Mouse (Mus musculus) forebrain, postnatal 0 days (tissue): Measurements from ENCODE around the gene Resf1. TPM values are rescaled to one million over a fixed set of nuclear protein-coding genes. Genes with fewer than 3 reads are reported as not detected.

Source experiments
- ATAC-seq: fragments of 200-750 bp; cut with Nextera tagmentation; 2 replicates; pipeline ENCODE4 v1.8.0; 2017; ENCODE audit warnings: mild to moderate bottlenecking, moderate library complexity
- DNase-seq: peaks from one replicate; pipeline ENCODE4 v3.0.0-alpha.2; 2015
- H3K27ac ChIP-seq: fragments of 300-500 bp; sonication (generic); 2 replicates; pipeline ENCODE4 v1.5.1; 2014; ENCODE audit warnings: low read depth, mild to moderate bottlenecking, antibody characterized with exemption, low read length, moderate library complexity, mixed read lengths
- H3K27me3 ChIP-seq: fragments of 300-500 bp; sonication (generic); 2 replicates; pipeline ENCODE4 v1.6.1; 2014; ENCODE audit warnings: mild to moderate bottlenecking, low read length, mixed read lengths; ENCODE audit not compliant: insufficient read depth
- H3K36me3 ChIP-seq: fragments of 300-500 bp; sonication (generic); 2 replicates; pipeline ENCODE4 v1.6.1; 2014; ENCODE audit warnings: mild to moderate bottlenecking, moderate library complexity; ENCODE audit not compliant: insufficient read depth
- H3K4me1 ChIP-seq: fragments of 300-500 bp; sonication (generic); 2 replicates; pipeline ENCODE4 v1.6.1; 2014; ENCODE audit warnings: antibody characterized with exemption; ENCODE audit not compliant: insufficient read depth
- H3K4me2 ChIP-seq: fragments of 300-500 bp; sonication (generic); 2 replicates; pipeline ENCODE4 v1.6.1; 2014; ENCODE audit warnings: low read depth, mild to moderate bottlenecking, moderate library complexity
- H3K4me3 ChIP-seq: fragments of 300-500 bp; sonication (generic); 2 replicates; pipeline ENCODE4 v1.5.1; 2014; ENCODE audit warnings: low read depth, low read length, mixed read lengths
- H3K9ac ChIP-seq: fragments of 300-500 bp; sonication (generic); 2 replicates; pipeline ENCODE4 v1.6.1; 2014; ENCODE audit warnings: mild to moderate bottlenecking
- H3K9me3 ChIP-seq: fragments of 300-500 bp; sonication (generic); 2 replicates; pipeline ENCODE4 v1.6.1; 2016; ENCODE audit warnings: low read length
- CTCF ChIP-seq: sonication (generic); IDR thresholded peaks from 2 replicates; pipeline ENCODE4 v1.5.1; 2016; ENCODE audit warnings: antibody characterized with exemption, control low read depth, low read depth
- WGBS: fragments of 180-500 bp; shearing (Covaris S2); extraction: QIAGEN DNeasy Blood & Tissue Kit; methylation state at CpG from one replicate; pipeline ENCODE4 v1.1.7; 2014; 5-methylcytosine and 5-hydroxymethylcytosine counted together
- polyA plus RNA-seq: library from polyadenylated mRNA; unstranded; fragments of >200 nt; fragmentation: Nextera tagmentation; extraction: Ambion mirVana; gene quantifications from 2 replicates; pipeline ENCODE4 v1.2.1, GENCODE M21; 2015
- total RNA-seq: library from RNA; depleted of rRNA; stranded (reverse); fragments of >200 nt; gene quantifications from 2 replicates; pipeline ENCODE4 v1.2.3, GENCODE M21; 2014

Gene Resf1
- total and polyA plus RNA-seq, 2 experiments from 2014 or later: 24.0 to 32.8 TPM

DNA sequence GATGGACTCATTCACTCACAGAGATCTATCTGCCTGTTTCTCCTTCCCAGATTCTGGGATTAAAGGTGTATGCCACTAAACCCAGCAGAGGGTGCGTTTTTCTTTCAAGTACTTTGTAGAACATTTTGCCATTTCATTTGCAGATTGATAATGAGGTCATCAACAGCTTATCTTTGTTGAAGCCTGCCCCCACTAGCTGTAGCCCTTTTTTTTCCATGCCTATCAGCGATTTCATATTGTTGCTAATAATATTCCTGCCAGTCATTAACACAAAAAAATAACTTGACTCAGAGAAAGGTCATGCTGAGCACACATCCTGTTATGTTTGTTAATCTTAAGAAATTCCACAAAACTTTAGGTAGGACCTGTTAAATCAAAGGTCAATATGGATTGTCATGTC lies 2.1 kb upstream of the Resf1 start:
- Histone ChIP-seq H3K27me3 (no peaks in the 10 kb centered on the region), H3K27ac (no peak overlapping the region), H3K4me2 (no peak overlapping the region), H3K9me3 (no peaks in the 10 kb centered on the region), H3K9ac (no peak overlapping the region), H3K4me3 (no peak overlapping the region), H3K4me1 (peaks cover 15% of the 10 kb centered on the region), H3K36me3 (no peaks in the 10 kb centered on the region)
- no peak for ATAC-seq
- no peak for TF ChIP-seq CTCF
- DNase-seq: no peak
- 86% methylated on average over 2 of the region's 2 CpGs for WGBS

DNA sequence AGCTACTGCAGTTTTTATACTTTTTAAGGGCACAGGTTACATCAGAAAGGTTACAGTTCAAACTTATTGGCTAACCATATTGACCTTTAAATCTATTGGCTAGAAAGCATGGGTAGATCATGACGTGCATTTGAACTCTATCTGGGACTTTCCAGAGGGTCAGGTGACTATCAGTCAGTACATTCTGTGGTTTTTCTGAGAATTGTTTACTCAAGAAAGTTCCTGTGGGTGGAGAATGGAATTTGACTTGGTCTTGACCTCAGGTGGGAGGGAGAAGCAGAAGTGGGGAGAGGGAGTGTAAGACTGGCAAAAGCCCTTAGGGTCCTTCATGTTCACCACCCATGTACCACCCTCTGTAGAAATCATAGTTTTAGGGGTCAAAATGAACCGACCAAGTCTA lies 1.4 kb upstream of the Resf1 start:
- WGBS: 92% methylated on average over 2 of the region's 2 CpGs
- Histone ChIP-seq H3K4me1 (peaks cover 15% of the 10 kb centered on the region), H3K4me2 (no peak overlapping the region), H3K27ac (no peak overlapping the region), H3K9me3 (no peaks in the 10 kb centered on the region), H3K9ac (no peak overlapping the region), H3K27me3 (no peaks in the 10 kb centered on the region), H3K36me3 (no peaks in the 10 kb centered on the region), H3K4me3 (no peak overlapping the region)
- no peak for DNase-seq
- no peak for TF ChIP-seq CTCF
- ATAC-seq: no peak

DNA sequence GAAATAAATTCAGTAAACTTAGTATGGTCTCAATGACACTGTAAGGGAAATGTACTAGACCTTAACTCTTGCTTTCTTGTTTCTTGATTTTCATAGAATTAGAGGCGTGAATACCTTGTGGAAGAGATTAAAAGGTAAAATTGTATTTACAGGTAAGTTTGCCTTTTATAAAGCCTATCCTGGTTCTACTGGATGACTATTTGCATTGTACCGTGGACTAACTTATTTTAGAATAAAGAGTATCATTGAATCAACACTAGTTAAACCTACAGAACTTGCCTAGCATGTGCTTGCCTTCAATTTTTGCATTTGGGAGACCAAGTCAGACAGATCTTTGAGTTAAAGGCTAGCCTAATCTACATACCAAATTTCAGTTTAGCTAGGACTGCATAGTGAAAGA lies 1.0 kb downstream of the Resf1 start:
- DNase-seq (no peak), ATAC-seq (no peak)
- H3K4me3 ChIP-seq: peak overlapping the region; percentile 70
- peaks cover 4% of the 10 kb centered on the region for H3K36me3 ChIP-seq
- TF ChIP-seq CTCF: no peak
- H3K9ac ChIP-seq: peak overlapping the region; percentile 94
- H3K9me3 ChIP-seq: no peaks in the 10 kb centered on the region
- H3K4me1 ChIP-seq: peaks cover 15% of the 10 kb centered on the region
- peak overlapping the region; percentile 61 for H3K4me2 ChIP-seq
- H3K27me3 ChIP-seq: no peaks in the 10 kb centered on the region
- WGBS: 41% methylated on average over 2 of the region's 2 CpGs
- H3K27ac ChIP-seq: no peak overlapping the region

DNA sequence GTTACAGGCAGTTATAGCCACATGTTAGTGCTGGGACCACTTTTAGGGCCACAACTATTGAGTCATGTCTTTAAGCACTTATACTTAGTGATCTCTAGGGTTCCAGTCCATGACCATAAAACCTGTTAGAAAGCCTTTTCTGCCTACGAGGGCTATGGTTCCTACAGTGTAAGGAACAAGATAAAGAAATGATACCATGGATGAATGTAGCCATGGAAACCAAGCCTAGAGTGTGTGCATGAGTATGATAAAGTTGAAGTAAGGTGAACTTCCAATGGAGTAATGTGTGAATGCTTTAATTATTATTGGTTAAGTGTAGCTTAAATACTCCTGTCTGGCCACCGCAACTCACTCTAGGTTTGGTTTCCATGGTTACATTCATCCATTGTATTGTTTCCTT lies 1.8 kb downstream of the Resf1 start:
- no peak for TF ChIP-seq CTCF
- no peak overlapping the region for H3K9ac ChIP-seq
- no peaks in the 10 kb centered on the region for H3K27me3 ChIP-seq
- peaks cover 15% of the 10 kb centered on the region for H3K4me1 ChIP-seq
- DNase-seq: no peak
- WGBS: 73% methylated on average over 2 of the region's 2 CpGs
- H3K27ac ChIP-seq: no peak overlapping the region
- peak overlapping the region; percentile 61 for H3K4me2 ChIP-seq
- no peak for ATAC-seq
- H3K36me3 ChIP-seq: peaks cover 8% of the 10 kb centered on the region
- no peaks in the 10 kb centered on the region for H3K9me3 ChIP-seq
- no peak overlapping the region for H3K4me3 ChIP-seq

DNA sequence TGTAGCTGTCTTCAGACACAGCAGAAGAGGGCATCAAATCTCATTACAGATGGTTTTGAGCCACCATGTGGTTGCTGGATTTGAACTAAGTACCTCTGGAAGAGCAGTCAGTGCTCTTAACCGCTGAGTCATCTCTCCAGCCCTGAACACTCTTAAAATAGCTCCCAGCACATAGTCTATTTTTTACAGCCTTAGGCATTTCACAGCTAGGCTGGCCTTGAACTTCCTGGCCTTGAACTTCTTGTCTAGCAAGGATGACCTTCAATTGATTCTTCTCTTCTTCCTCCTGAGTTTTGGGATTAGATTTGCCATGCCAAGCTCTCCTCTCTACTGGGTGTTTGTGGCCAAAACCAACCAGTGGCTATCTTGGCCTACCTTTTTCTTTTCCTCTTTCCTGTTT lies 2.6 kb downstream of the Resf1 start:
- Histone ChIP-seq H3K9ac (no peak overlapping the region), H3K9me3 (no peaks in the 10 kb centered on the region), H3K4me1 (peaks cover 15% of the 10 kb centered on the region), H3K36me3 (peaks cover 13% of the 10 kb centered on the region), H3K4me3 (no peak overlapping the region), H3K27ac (no peak overlapping the region), H3K4me2 (no peak overlapping the region), H3K27me3 (no peaks in the 10 kb centered on the region)
- DNase-seq (no peak), ATAC-seq (no peak)
- TF ChIP-seq CTCF: no peak
- WGBS: 89% methylated on average over 1 of the region's 1 CpGs

DNA sequence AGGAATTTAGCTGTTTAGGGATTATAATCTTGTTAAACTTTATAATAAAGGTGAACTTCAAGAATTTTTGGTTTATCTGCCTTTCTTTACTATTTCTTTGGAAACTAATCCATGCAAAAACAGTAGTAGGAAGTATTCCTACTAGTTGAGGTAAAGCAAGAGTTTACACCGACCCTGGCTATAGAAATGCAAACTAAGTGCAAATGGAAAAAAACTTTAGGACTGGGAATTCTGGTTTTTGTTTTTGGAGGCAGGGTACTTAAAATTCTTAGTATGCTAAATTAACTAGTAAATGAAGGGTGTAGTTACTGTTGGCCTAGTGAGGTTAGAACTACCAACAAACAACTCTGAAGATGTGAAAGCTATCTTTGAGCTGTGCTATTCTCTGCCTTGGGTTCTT lies 3.0 kb downstream of the Resf1 start:
- TF ChIP-seq CTCF: no peak
- Histone ChIP-seq H3K4me2 (no peak overlapping the region), H3K36me3 (peaks cover 13% of the 10 kb centered on the region), H3K27me3 (no peaks in the 10 kb centered on the region), H3K4me1 (peaks cover 15% of the 10 kb centered on the region), H3K4me3 (no peak overlapping the region), H3K9ac (no peak overlapping the region), H3K27ac (no peak overlapping the region), H3K9me3 (no peaks in the 10 kb centered on the region)
- 68% methylated on average over 1 of the region's 1 CpGs for WGBS
- ATAC-seq (no peak), DNase-seq (no peak)

DNA sequence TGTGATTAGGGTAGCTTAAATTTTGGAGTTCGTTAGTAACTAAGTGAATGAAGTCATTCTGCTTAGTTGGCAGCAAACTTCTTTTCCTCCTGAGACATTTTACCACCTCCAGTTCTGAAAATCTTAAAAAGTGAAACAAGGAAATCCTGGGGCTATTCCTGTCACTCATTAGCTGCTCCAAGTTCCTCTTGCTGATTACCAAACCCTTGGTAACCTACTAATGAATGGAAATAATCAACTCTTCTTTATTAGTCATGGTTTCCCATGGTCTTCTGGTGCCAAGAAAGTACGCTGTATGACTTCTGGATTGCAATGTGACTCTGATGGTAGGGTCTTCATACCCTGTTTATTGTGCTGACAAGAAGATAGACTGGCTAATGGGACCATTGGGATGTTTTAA lies 5.7 kb downstream of the Resf1 start:
- 50% methylated on average over 2 of the region's 2 CpGs for whole genome bisulfite sequencing
- Histone ChIP-seq H3K36me3 (peaks cover 26% of the 10 kb centered on the region), H3K9ac (no peak overlapping the region), H3K9me3 (no peaks in the 10 kb centered on the region), H3K27me3 (no peaks in the 10 kb centered on the region), H3K4me1 (peaks cover 15% of the 10 kb centered on the region), H3K4me2 (no peak overlapping the region), H3K4me3 (no peak overlapping the region), H3K27ac (no peak overlapping the region)
- TF ChIP-seq CTCF: no peak
- ATAC-seq (no peak), DNase-seq (no peak)
